Mouse (Mus musculus) megakaryocyte, embryonic 14.5 days (primary cell): ENCODE data around the gene Adcy5.

Experiments used
- FLI1 ChIP-seq: IDR thresholded peaks from 2 replicates; pipeline ENCODE4 v1.6.1; 2012; ENCODE audit warnings: low read length, inconsistent platforms, mixed read lengths
- GATA1 ChIP-seq: IDR thresholded peaks from 3 replicates; pipeline ENCODE4 v1.6.1; 2012; ENCODE audit warnings: mixed read lengths, low read length, inconsistent platforms, borderline replicate concordance

DNA sequence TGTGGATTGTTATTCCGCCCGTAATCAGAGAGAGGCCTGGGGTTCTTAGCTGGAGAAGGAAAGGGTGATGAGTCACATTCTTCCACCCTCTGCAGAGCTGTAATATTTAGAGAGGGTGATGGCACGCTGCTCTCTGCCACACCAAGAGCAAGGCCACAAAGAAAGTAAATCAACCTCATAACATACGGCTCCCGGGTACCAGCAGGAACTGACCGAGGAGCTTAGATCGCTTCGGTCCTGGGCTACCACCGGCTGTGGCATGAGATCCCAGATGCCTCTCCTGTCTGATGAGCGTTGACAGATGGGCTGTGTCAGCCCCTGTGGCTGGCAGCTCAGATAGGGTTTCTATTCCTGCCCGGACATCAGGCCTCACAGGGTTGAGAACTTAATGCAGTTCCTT, 101.3 kb downstream of the Adcy5 start:
- no peak for TF ChIP-seq GATA1
- no peak for TF ChIP-seq FLI1
